Comparison of ENCODE assay signal across 11 mouse cellular contexts in genomic region chr7:141643160-141643559, GRCm38 (mm10). TPM values are rescaled to one million over a fixed set of nuclear protein-coding genes. Genes with fewer than 3 reads are reported as not detected.
DNase-seq lines count a peak whose midpoint lies in the region; ATAC-seq lines count a peak whose summit lies in the region.
"Had no signal": no experiment of that assay in that cellular context is flagged by ENCODE, and none has a peak within 500 bp of the region (broad histone marks: within the 10 kb centered on the region; RNA-seq: fewer than 3 reads in every experiment).

No protein-coding gene starts in this region.

- WGBS in midbrain, embryonic 10.5 days = 63% methylated on average over 3 of the region's 3 CpGs
- WGBS in midbrain, embryonic 16.5 days = 53% methylated on average over 3 of the region's 3 CpGs
- 35% methylated on average over 3 of the region's 3 CpGs for whole genome bisulfite sequencing in embryonic facial prominence, embryonic 11.5 days
- 56% methylated on average over 3 of the region's 3 CpGs for WGBS in forebrain, embryonic 10.5 days

- no peaks in the 10 kb centered on the region for H3K36me3 ChIP-seq in midbrain, embryonic 10.5 days
- no peaks in the 10 kb centered on the region for H3K36me3 ChIP-seq in midbrain, embryonic 16.5 days (ENCODE audit: control insufficient read depth, insufficient read depth, low read length)
- no peaks in the 10 kb centered on the region for H3K36me3 ChIP-seq in embryonic facial prominence, embryonic 11.5 days (replicated peaks; ENCODE audit: control insufficient read depth, insufficient read depth, low read depth, low read length)
- H3K36me3 ChIP-seq in forebrain, embryonic 10.5 days (replicated peaks) = no peaks in the 10 kb centered on the region
- H3K36me3 ChIP-seq: heart, embryonic 13.5 days had no signal

- DNase-seq in adrenal gland, postnatal 25 days = peak; percentile 22
- no peak for DNase-seq in adrenal gland, adult (ENCODE audit: inconsistent age in 2 of 2, low spot score in 1 of 2)
- DNase-seq in midbrain, embryonic 10.5 days (ENCODE audit: low spot score) = peak; percentile 26
- peak; percentile 21 for DNase-seq in embryonic facial prominence, embryonic 11.5 days (ENCODE audit: low spot score)
- peak; percentile 52 for DNase-seq in thymus, postnatal 14 days
- no peak for DNase-seq in forebrain, embryonic 10.5 days (ENCODE audit: extremely low spot score, low spot score)

- no peak overlapping the region for H3K4me3 ChIP-seq in midbrain, embryonic 10.5 days
- no peak overlapping the region for H3K4me3 ChIP-seq in midbrain, embryonic 16.5 days (ENCODE audit: low read depth, low read length)
- H3K4me3 ChIP-seq in embryonic facial prominence, embryonic 11.5 days (ENCODE audit: low read depth, low read length) = no peak overlapping the region
- no peak overlapping the region for H3K4me3 ChIP-seq in forebrain, embryonic 10.5 days
- H3K4me3 ChIP-seq: heart, embryonic 13.5 days had no signal

- H3K9ac ChIP-seq in midbrain, embryonic 16.5 days (ENCODE audit: low read depth, low read length) = no peak overlapping the region
- H3K9ac ChIP-seq in embryonic facial prominence, embryonic 11.5 days (replicated peaks; ENCODE audit: low read length) = no peak overlapping the region
- H3K9ac ChIP-seq: heart, embryonic 13.5 days had no signal

- no peak overlapping the region for H3K4me2 ChIP-seq in midbrain, embryonic 16.5 days (ENCODE audit: low read length)
- H3K4me2 ChIP-seq in embryonic facial prominence, embryonic 11.5 days (ENCODE audit: low read depth, low read length) = no peak overlapping the region
- H3K4me2 ChIP-seq: heart, embryonic 13.5 days had no signal

- no peak overlapping the region for H3K27ac ChIP-seq in midbrain, embryonic 10.5 days (replicated peaks)
- H3K27ac ChIP-seq in midbrain, embryonic 16.5 days (ENCODE audit: low read length) = no peak overlapping the region
- no peak overlapping the region for H3K27ac ChIP-seq in embryonic facial prominence, embryonic 11.5 days (replicated peaks; ENCODE audit: low read depth, low read length)
- H3K27ac ChIP-seq in forebrain, embryonic 10.5 days = no peak overlapping the region
- H3K27ac ChIP-seq: heart, embryonic 13.5 days; macrophage had no signal

- H3K9me3 ChIP-seq in midbrain, embryonic 10.5 days (replicated peaks) = no peaks in the 10 kb centered on the region
- no peaks in the 10 kb centered on the region for H3K9me3 ChIP-seq in midbrain, embryonic 16.5 days (replicated peaks; ENCODE audit: control insufficient read depth, low read length, poor library complexity, severe bottlenecking)
- H3K9me3 ChIP-seq in embryonic facial prominence, embryonic 11.5 days (replicated peaks; ENCODE audit: control insufficient read depth, low read length) = no peaks in the 10 kb centered on the region
- no peaks in the 10 kb centered on the region for H3K9me3 ChIP-seq in forebrain, embryonic 10.5 days
- H3K9me3 ChIP-seq: heart, embryonic 13.5 days had no signal

- H3K27me3 ChIP-seq in midbrain, embryonic 10.5 days (ENCODE audit: low read depth, poor library complexity, severe bottlenecking) = no peaks in the 10 kb centered on the region
- H3K27me3 ChIP-seq in midbrain, embryonic 16.5 days (ENCODE audit: control insufficient read depth, insufficient read depth, low read depth, low read length) = no peaks in the 10 kb centered on the region
- H3K27me3 ChIP-seq in embryonic facial prominence, embryonic 11.5 days (ENCODE audit: control insufficient read depth, insufficient read depth, low read length) = no peaks in the 10 kb centered on the region
- H3K27me3 ChIP-seq in forebrain, embryonic 10.5 days (ENCODE audit: poor library complexity, severe bottlenecking) = no peaks in the 10 kb centered on the region
- H3K27me3 ChIP-seq: heart, embryonic 13.5 days; Patski had no signal

- peaks cover 8% of the 10 kb centered on the region for H3K4me1 ChIP-seq in midbrain, embryonic 10.5 days
- H3K4me1 ChIP-seq in midbrain, embryonic 16.5 days (ENCODE audit: control insufficient read depth, insufficient read depth, low read length) = no peaks in the 10 kb centered on the region
- no peaks in the 10 kb centered on the region for H3K4me1 ChIP-seq in embryonic facial prominence, embryonic 11.5 days (ENCODE audit: control insufficient read depth, insufficient read depth, low read length)
- peaks cover 5% of the 10 kb centered on the region; the same call in 1 of the 2 replicates for H3K4me1 ChIP-seq in forebrain, embryonic 10.5 days
- H3K4me1 ChIP-seq: heart, embryonic 13.5 days had no signal

- ATAC-seq in midbrain, embryonic 16.5 days = no peak
- ATAC-seq in embryonic facial prominence, embryonic 11.5 days (replicated peaks; ENCODE audit: insufficient number of reproducible peaks, low FRiP score, low TSS enrichment, low read depth) = no peak
- ATAC-seq in erythroid progenitor cell, adult 5-6 weeks (replicated peaks; ENCODE audit: low FRiP score, poor library complexity, severe bottlenecking) = no peak
- ATAC-seq: Patski had no signal

RNA-seq across cellular contexts. Expression of gene Muc6, which starts 12.0 kb away (rescaled TPM):
- not detected in 2 replicates for total RNA-seq in adrenal gland, postnatal 25 days (2021)
- polyA plus RNA-seq in midbrain, embryonic 10.5 days (2016; fragmentation: Nextera tagmentation; extraction: Ambion mirVana) = 0.14 and 0.20 TPM in 2 replicates
- polyA plus RNA-seq in midbrain, embryonic 16.5 days (2015; fragmentation: Nextera tagmentation; extraction: Ambion mirVana) = 0.23 and 0.26 TPM in 2 replicates
- 0.08 TPM in 2 replicates for polyA plus RNA-seq in embryonic facial prominence, embryonic 11.5 days (2014; fragmentation: Nextera tagmentation; extraction: Ambion mirVana)
- total RNA-seq in erythroid progenitor cell, adult 5-6 weeks (2015; ENCODE audit: low replicate concordance) = not detected in 2 replicates
- total RNA-seq in erythroid progenitor cell, adult 5-6 weeks (2017; ENCODE audit: low replicate concordance) = under 0.01 TPM in 1 of 2 replicates, not detected in the other
- 0.11 and 0.16 TPM in 2 replicates for polyA plus RNA-seq in forebrain, embryonic 10.5 days (2016; fragmentation: Nextera tagmentation; extraction: Ambion mirVana)

RNA-seq across cellular contexts. Expression of gene Muc2, which starts 47.0 kb away (rescaled TPM):
- total RNA-seq in adrenal gland, postnatal 25 days (2021) = 0.24 TPM in 1 of 2 replicates, not detected in the other
- polyA plus RNA-seq in midbrain, embryonic 10.5 days (2016; fragmentation: Nextera tagmentation; extraction: Ambion mirVana) = 0.21 TPM in 2 replicates
- 0.16 and 0.67 TPM in 2 replicates for polyA plus RNA-seq in midbrain, embryonic 16.5 days (2015; fragmentation: Nextera tagmentation; extraction: Ambion mirVana)
- polyA plus RNA-seq in embryonic facial prominence, embryonic 11.5 days (2014; fragmentation: Nextera tagmentation; extraction: Ambion mirVana) = 0.28 TPM in 1 of 2 replicates, not detected in the other
- total RNA-seq in erythroid progenitor cell, adult 5-6 weeks (2015; ENCODE audit: low replicate concordance) = 9.4 and 93.1 TPM in 2 replicates
- 2.0 TPM in 1 of 2 replicates, not detected in the other for total RNA-seq in erythroid progenitor cell, adult 5-6 weeks (2017; ENCODE audit: low replicate concordance)
- 0.17 TPM in 1 of 2 replicates, not detected in the other for polyA plus RNA-seq in forebrain, embryonic 10.5 days (2016; fragmentation: Nextera tagmentation; extraction: Ambion mirVana)

Comparison
In these comparisons a context has a peak if more than half of its experiments do, and no peak if none do; other contexts are left out.
1. DNase-seq: peak in adrenal gland, postnatal 25 days (single experiment), midbrain, embryonic 10.5 days (single experiment), embryonic facial prominence, embryonic 11.5 days (single experiment) and thymus, postnatal 14 days (single experiment); none in adrenal gland, adult (0 of 2) and forebrain, embryonic 10.5 days (single experiment).